Mouse (Mus musculus): ENCODE measurements around the gene Tmem45a.

GRCm38 (mm10) chr16:56798873-56799272 is 87.1 kb downstream of the Tmem45a start:
- TF ChIP-seq CTCF (IDR thresholded peaks at IDR 0.05; ENCODE audit: low read depth, low read length) (no peak), POLR2A (IDR thresholded peaks at IDR 0.05; ENCODE audit: insufficient read depth, low read length) (no peak)
